Mouse (Mus musculus) heart, embryonic 16.5 days (tissue): Measurements from ENCODE around the gene Ugt1a8. TPM values are rescaled to one million over a fixed set of nuclear protein-coding genes. Genes with fewer than 3 reads are reported as not detected.

Experiments used
- ATAC-seq: fragments of 200-750 bp; cut with Nextera tagmentation; replicated peaks from 2 replicates; pipeline ENCODE4 v1.8.0; 2017; ENCODE audit warnings: moderate number of reproducible peaks; ENCODE audit not compliant: insufficient read depth, low FRiP score; ENCODE audit errors: extremely low read depth
- H3K27ac ChIP-seq: fragments of 300-500 bp; sonication (generic); 2 replicates; pipeline ENCODE4 v1.5.1; 2014; ENCODE audit warnings: mild to moderate bottlenecking, low read length, control low read depth, moderate library complexity
- H3K27me3 ChIP-seq: fragments of 300-500 bp; sonication (generic); 2 replicates; pipeline ENCODE4 v1.6.1; 2014; ENCODE audit warnings: low read length, mixed read lengths; ENCODE audit not compliant: control insufficient read depth, insufficient read depth
- H3K36me3 ChIP-seq: fragments of 300-500 bp; sonication (generic); 2 replicates; pipeline ENCODE4 v1.6.1; 2014; ENCODE audit not compliant: control insufficient read depth, insufficient read depth
- H3K4me1 ChIP-seq: fragments of 300-500 bp; sonication (generic); 2 replicates; pipeline ENCODE4 v1.6.1; 2014; ENCODE audit warnings: low read length, mixed read lengths; ENCODE audit not compliant: control insufficient read depth, insufficient read depth
- H3K4me2 ChIP-seq: fragments of 300-500 bp; sonication (generic); 2 replicates; pipeline ENCODE4 v1.6.1; 2014; ENCODE audit warnings: low read depth, mild to moderate bottlenecking, control low read depth, low read length
- H3K4me3 ChIP-seq: fragments of 300-500 bp; sonication (generic); 2 replicates; pipeline ENCODE4 v1.5.1; 2014; ENCODE audit warnings: mild to moderate bottlenecking, control low read depth, low read length
- H3K9ac ChIP-seq: fragments of 300-500 bp; sonication (generic); 2 replicates; pipeline ENCODE4 v1.6.1; 2014; ENCODE audit warnings: low read length, control low read depth
- H3K9me3 ChIP-seq: fragments of 300-500 bp; sonication (generic); replicated peaks from 2 replicates; pipeline ENCODE4 v1.6.1; 2016; ENCODE audit warnings: low read length; ENCODE audit not compliant: control insufficient read depth
- whole genome bisulfite sequencing: fragments of 180-500 bp; shearing (Covaris S2); extraction: QIAGEN DNeasy Blood & Tissue Kit; methylation state at CpG from one replicate; pipeline ENCODE4 v1.1.7; 2014; 5-methylcytosine and 5-hydroxymethylcytosine counted together
- polyA plus RNA-seq: library from polyadenylated mRNA; unstranded; fragments of >200 nt; fragmentation: Nextera tagmentation; extraction: Ambion mirVana; gene quantifications from 2 replicates; pipeline ENCODE4 v1.2.1, GENCODE M21; 2015

Gene Ugt1a8
- polyA plus RNA-seq, 1 experiment from 2014 or later = not detected

- ATAC-seq = no peak
- Histone ChIP-seq H3K9ac (no peak overlapping the region), H3K27me3 (no peaks in the 10 kb centered on the region), H3K27ac (no peak overlapping the region), H3K36me3 (no peaks in the 10 kb centered on the region), H3K4me2 (no peak overlapping the region), H3K9me3 (no peaks in the 10 kb centered on the region), H3K4me1 (no peaks in the 10 kb centered on the region), H3K4me3 (no peak overlapping the region)
- 81% methylated on average over 1 of the region's 1 CpGs for WGBS
Observed at GRCm38 (mm10) chr1:88195687-88196086, 108.1 kb downstream of the Ugt1a8 start.

DNA sequence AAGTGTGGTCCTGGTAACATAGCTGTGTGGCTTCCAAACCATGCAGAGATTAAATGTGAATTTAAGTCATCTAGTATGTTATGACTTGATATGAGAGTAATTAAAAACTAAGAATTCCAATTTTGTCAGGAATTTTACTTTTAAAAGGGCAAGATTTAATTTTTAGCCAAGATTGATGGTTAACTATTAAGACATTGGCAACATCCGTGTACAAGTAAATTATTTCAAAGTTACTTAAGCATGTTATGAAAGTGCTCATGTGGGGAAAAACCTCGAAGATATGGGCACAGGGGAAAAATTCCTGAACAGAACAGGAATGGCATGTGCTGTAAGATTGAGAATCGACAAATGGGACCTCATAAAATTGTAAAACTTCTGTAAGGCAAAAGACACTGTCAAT lies 109.8 kb downstream of the Ugt1a8 start:
- 65% methylated on average over 3 of the region's 3 CpGs for WGBS
- no peak overlapping the region for H3K9ac ChIP-seq
- no peaks in the 10 kb centered on the region for H3K9me3 ChIP-seq
- H3K4me2 ChIP-seq = no peak overlapping the region
- no peak for ATAC-seq
- no peak overlapping the region for H3K4me3 ChIP-seq
- H3K36me3 ChIP-seq = no peaks in the 10 kb centered on the region
- no peaks in the 10 kb centered on the region for H3K27me3 ChIP-seq
- H3K4me1 ChIP-seq = no peaks in the 10 kb centered on the region
- H3K27ac ChIP-seq = no peak overlapping the region

DNA sequence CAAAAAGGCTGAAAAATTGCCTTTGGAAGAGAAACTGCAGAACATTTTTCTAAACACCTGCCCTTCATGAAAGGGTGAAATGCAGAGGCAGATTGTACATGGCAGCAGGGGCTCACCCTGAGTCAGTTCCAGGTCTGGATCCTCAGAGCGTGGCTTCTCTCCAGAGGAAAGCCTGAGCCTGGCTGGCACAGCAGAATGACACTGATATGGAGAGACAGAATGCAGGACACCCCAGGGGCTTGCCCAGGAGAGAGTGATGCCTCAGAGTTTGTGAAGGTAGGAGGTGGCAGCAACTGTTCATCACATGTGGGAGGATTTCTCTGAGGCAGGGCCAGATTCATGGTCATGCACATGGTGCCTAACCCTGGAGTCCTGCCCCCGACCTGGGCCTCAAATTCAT lies 112.4 kb downstream of the Ugt1a8 start:
- 55% methylated on average over 2 of the region's 2 CpGs for WGBS
- Histone ChIP-seq H3K27ac (no peak overlapping the region), H3K4me3 (no peak overlapping the region), H3K4me2 (no peak overlapping the region), H3K36me3 (no peaks in the 10 kb centered on the region), H3K9ac (no peak overlapping the region), H3K4me1 (no peaks in the 10 kb centered on the region; the same call in 1 of the 2 replicates), H3K27me3 (no peaks in the 10 kb centered on the region), H3K9me3 (peaks cover 2% of the 10 kb centered on the region; the same call in 1 of the 2 replicates)
- no peak for ATAC-seq

DNA sequence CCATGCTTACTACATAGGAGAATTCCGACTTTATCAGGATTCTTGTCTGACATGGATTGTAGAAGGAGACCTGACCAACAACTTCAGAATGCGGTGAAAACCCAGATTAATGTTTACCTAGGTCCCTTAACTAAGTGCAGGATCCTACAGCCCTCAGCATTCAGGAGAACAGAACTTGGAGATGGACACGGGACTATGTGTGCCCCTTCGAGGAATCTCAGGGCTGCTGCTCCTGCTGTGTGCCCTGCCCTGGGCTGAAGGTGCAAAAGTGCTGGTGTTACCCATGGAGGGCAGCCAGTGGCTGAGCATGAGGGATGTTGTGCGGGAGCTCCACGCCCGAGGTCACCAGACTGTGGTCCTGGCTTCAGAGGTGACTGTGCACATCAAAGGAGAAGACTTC lies 112.8 kb downstream of the Ugt1a8 start, which contains the start of gene Ugt1a2:
Gene Ugt1a2, plus strand, starts transcription at position 146 of the 400 bp plus-strand sequence.
- Histone ChIP-seq H3K9ac (no peak within 1 kb of the TSS), H3K9me3 (peaks cover 2% of the 10 kb centered on the region; the same call in 1 of the 2 replicates), H3K4me3 (no peak within 1 kb of the TSS), H3K27ac (no peak within 1 kb of the TSS), H3K4me2 (no peak within 1 kb of the TSS), H3K27me3 (no peaks in the 10 kb centered on the region), H3K4me1 (peaks cover 2% of the 10 kb centered on the region; the same call in 1 of the 2 replicates), H3K36me3 (no peaks in the 10 kb centered on the region)
- ATAC-seq = no peak
- 73% methylated on average over 7 of the region's 7 CpGs for WGBS

DNA sequence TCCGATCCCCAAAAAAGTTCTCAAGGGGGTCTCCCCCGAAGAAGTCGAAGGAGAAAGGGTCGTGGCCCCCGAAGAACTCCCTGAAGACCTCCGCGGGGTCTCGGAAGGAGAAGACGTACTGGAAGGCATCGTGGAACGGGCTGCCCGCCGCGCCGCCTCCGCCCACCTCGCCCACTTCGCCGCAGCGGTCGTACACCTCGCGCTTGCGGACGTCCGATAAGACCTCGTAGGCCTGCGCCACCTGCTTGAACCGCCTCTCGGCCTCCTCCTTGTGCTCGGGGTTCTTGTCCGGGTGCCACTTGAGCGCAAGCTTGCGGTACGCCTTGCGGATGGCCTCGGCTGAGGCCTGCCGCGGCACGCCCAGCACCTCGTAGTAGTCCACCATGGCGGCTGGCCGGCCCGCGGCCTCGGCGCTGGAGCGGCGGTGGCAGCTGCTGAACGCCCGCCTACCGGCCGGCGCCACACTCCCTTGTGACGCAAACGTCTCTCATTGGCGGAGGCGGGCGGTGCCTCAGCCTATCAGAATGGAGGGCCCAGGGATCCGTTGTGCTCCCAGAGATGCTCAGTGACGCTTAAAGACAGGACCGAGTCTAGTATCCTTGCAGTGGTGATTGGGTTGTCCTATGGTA lies 117.8 kb downstream of the Ugt1a8 start, which contains the start of gene Dnajb3:
Gene Dnajb3, minus strand, starts transcription at position 489 of the 629 bp plus-strand sequence.
- no peak within 1 kb of the TSS for H3K27ac ChIP-seq
- H3K9ac ChIP-seq = peak within 1 kb of the TSS; percentile 80
- peak; percentile 99 for ATAC-seq
- H3K4me1 ChIP-seq = peaks cover 2% of the 10 kb centered on the region; the same call in 1 of the 2 replicates
- H3K36me3 ChIP-seq = no peaks in the 10 kb centered on the region
- WGBS = 4% methylated on average over 62 of the region's 62 CpGs
- H3K27me3 ChIP-seq = no peaks in the 10 kb centered on the region
- peak within 1 kb of the TSS; percentile 78 for H3K4me2 ChIP-seq
- H3K9me3 ChIP-seq = peaks cover 2% of the 10 kb centered on the region; the same call in 1 of the 2 replicates
- peak within 1 kb of the TSS; percentile 57 for H3K4me3 ChIP-seq

- H3K9me3 ChIP-seq = peaks cover 10% of the 10 kb centered on the region
- WGBS = 50% methylated on average over 2 of the region's 2 CpGs
- H3K27me3 ChIP-seq = no peaks in the 10 kb centered on the region
- no peak overlapping the region for H3K4me2 ChIP-seq
- H3K27ac ChIP-seq = no peak overlapping the region
- no peak overlapping the region for H3K9ac ChIP-seq
- peaks cover 2% of the 10 kb centered on the region; the same call in 1 of the 2 replicates for H3K4me1 ChIP-seq
- H3K36me3 ChIP-seq = no peaks in the 10 kb centered on the region
- no peak for ATAC-seq
- H3K4me3 ChIP-seq = no peak overlapping the region
Observed at GRCm38 (mm10) chr1:88206843-88207479, 119.3 kb downstream of the Ugt1a8 start.

DNA sequence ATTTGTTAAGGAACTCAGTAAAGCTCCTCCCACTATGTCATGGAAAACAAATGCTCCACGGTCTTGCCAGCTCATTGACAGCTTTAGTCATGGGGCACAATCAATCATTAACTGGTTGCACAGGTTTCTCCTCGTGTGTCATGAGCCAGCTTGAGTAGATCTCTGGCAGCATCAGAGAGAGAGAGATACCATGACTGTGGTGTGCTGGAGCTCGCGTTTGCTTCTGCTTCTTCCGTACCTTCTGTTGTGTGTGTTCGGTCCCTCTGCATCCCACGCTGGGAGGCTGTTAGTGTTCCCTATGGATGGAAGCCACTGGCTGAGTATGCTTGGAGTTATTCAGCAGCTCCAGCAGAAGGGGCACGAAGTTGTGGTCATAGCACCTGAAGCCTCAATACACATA lies 124.2 kb downstream of the Ugt1a8 start, which contains the start of gene Ugt1a1:
Gene Ugt1a1, plus strand, starts transcription at position 148 of the 400 bp plus-strand sequence.
- 61% methylated on average over 8 of the region's 8 CpGs for WGBS
- no peak for ATAC-seq
- H3K27ac ChIP-seq = no peak within 1 kb of the TSS
- H3K9me3 ChIP-seq = peaks cover 50% of the 10 kb centered on the region
- no peaks in the 10 kb centered on the region for H3K4me1 ChIP-seq
- H3K9ac ChIP-seq = no peak within 1 kb of the TSS
- no peak within 1 kb of the TSS for H3K4me3 ChIP-seq
- no peaks in the 10 kb centered on the region for H3K27me3 ChIP-seq
- H3K36me3 ChIP-seq = no peaks in the 10 kb centered on the region
- H3K4me2 ChIP-seq = no peak within 1 kb of the TSS

DNA sequence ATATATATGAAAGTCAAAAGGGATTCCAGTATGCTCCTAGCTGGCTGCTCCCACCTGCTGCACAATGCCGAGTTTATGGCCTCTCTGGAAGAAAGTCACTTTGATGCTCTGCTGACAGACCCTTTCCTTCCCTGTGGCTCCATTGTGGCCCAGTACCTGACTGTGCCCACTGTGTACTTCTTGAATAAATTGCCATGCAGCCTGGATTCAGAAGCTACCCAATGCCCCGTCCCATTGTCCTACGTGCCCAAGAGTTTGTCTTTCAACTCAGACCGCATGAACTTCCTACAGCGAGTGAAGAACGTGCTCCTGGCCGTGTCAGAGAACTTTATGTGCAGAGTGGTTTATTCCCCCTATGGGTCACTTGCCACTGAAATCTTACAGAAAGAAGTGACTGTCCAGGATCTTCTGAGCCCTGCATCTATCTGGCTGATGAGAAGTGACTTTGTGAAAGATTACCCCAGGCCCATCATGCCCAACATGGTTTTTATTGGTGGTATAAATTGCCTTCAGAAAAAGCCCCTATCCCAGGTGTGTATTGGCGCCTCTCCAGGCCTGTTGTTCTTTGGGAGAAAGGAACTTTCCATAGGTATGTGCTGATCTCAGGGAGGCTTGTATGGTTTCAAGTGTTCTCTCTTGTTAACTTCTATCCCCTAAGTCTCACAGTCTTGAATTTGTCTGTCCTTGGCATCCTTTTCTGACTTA lies 124.9 kb downstream of the Ugt1a8 start:
- Histone ChIP-seq H3K27ac (no peak overlapping the region), H3K4me2 (no peak overlapping the region), H3K36me3 (no peaks in the 10 kb centered on the region), H3K9ac (no peak overlapping the region), H3K27me3 (no peaks in the 10 kb centered on the region), H3K9me3 (peaks cover 57% of the 10 kb centered on the region), H3K4me3 (no peak overlapping the region), H3K4me1 (no peaks in the 10 kb centered on the region)
- peak; percentile 5; the same call in 1 of the 2 replicates for ATAC-seq
- 55% methylated on average over 8 of the region's 8 CpGs for WGBS

DNA sequence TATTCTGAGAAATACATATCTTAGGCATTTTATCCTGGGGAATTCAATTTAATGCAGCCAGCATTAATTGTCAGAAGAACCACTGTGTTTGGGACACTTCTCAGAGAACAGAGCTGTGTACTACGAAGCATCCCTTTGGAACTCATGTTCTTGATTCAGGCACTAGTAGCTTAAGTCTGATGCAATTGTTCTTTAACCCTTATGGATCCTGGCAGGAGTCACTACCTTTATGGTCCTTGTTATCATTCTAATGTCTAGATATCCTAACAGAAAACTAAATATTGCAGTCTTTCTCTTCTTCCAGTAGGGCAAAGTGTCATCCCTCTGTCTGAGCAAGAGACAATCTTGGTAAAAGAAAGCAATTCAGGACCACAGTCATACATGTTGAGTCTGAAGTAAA lies 125.4 kb downstream of the Ugt1a8 start:
- no peaks in the 10 kb centered on the region for H3K27me3 ChIP-seq
- WGBS = 68% methylated on average over 1 of the region's 1 CpGs
- H3K36me3 ChIP-seq = no peaks in the 10 kb centered on the region
- H3K9me3 ChIP-seq = peaks cover 59% of the 10 kb centered on the region
- H3K9ac ChIP-seq = no peak overlapping the region
- no peak overlapping the region for H3K4me3 ChIP-seq
- no peak overlapping the region for H3K27ac ChIP-seq
- no peak for ATAC-seq
- H3K4me1 ChIP-seq = no peaks in the 10 kb centered on the region
- H3K4me2 ChIP-seq = no peak overlapping the region
